Mouse (Mus musculus) stomach, postnatal 0 days (tissue): ENCODE measurements around the gene Ggn. TPM values are rescaled to one million over a fixed set of nuclear protein-coding genes. Genes with fewer than 3 reads are reported as not detected.

Experiments
- ATAC-seq: fragments of 200-750 bp; cut with Nextera tagmentation; 2 replicates; pipeline ENCODE4 v1.8.0; 2017; ENCODE audit not compliant: low FRiP score, low TSS enrichment
- DNase-seq: peaks from one replicate; pipeline ENCODE4 v3.0.0-alpha.2; 2016; ENCODE audit warnings: low spot score
- H3K27ac ChIP-seq: fragments of 300-500 bp; sonication (generic); replicated peaks from 2 replicates; pipeline ENCODE4 v1.5.1; 2014; ENCODE audit warnings: mild to moderate bottlenecking, control low read depth
- H3K27me3 ChIP-seq: fragments of 300-500 bp; sonication (generic); 2 replicates; pipeline ENCODE4 v1.6.1; 2014; ENCODE audit warnings: low read length; ENCODE audit not compliant: control insufficient read depth, insufficient read depth
- H3K36me3 ChIP-seq: fragments of 300-500 bp; sonication (generic); 2 replicates; pipeline ENCODE4 v1.6.1; 2014; ENCODE audit warnings: low read length, mixed read lengths; ENCODE audit not compliant: control insufficient read depth, insufficient read depth
- H3K4me1 ChIP-seq: fragments of 300-500 bp; sonication (generic); replicated peaks from 2 replicates; pipeline ENCODE4 v1.6.1; 2014; ENCODE audit warnings: antibody characterized with exemption; ENCODE audit not compliant: control insufficient read depth, insufficient read depth
- H3K4me2 ChIP-seq: fragments of 300-500 bp; sonication (generic); replicated peaks from 2 replicates; pipeline ENCODE4 v1.6.1; 2014; ENCODE audit warnings: low read depth, mild to moderate bottlenecking, control low read depth, moderate library complexity
- H3K4me3 ChIP-seq: fragments of 300-500 bp; sonication (generic); 2 replicates; pipeline ENCODE4 v1.5.1; 2014; ENCODE audit warnings: low read depth, low read length, control low read depth
- H3K9ac ChIP-seq: fragments of 300-500 bp; sonication (generic); 2 replicates; pipeline ENCODE4 v1.6.1; 2014; ENCODE audit warnings: mild to moderate bottlenecking, low read length, control low read depth, mixed read lengths
- H3K9me3 ChIP-seq: fragments of 300-500 bp; sonication (generic); 2 replicates; pipeline ENCODE4 v1.6.1; 2016; ENCODE audit warnings: low read length; ENCODE audit not compliant: control insufficient read depth
- CTCF ChIP-seq: IDR thresholded peaks from 2 replicates; pipeline ENCODE4 v1.5.1; 2016; ENCODE audit warnings: antibody characterized with exemption, low read depth, mild to moderate bottlenecking, moderate library complexity
- EP300 ChIP-seq: optimal IDR thresholded peaks from 2 replicates; pipeline ENCODE3; 2016; ENCODE audit warnings: antibody characterized with exemption
- WGBS: fragments of 180-500 bp; shearing (Covaris S2); extraction: QIAGEN DNeasy Blood & Tissue Kit; methylation state at CpG from one replicate; pipeline ENCODE4 v1.1.7; 2014; 5-methylcytosine and 5-hydroxymethylcytosine counted together
- polyA plus RNA-seq: library from polyadenylated mRNA; unstranded; fragments of >200 nt; fragmentation: Nextera tagmentation; extraction: Ambion mirVana; gene quantifications from 2 replicates; pipeline ENCODE4 v1.2.1, GENCODE M21; 2015

Ggn gene
- polyA plus RNA-seq, 1 experiment from 2014 or later = 0.29 TPM

- H3K4me2 ChIP-seq = peak overlapping the region; percentile 99
- no peaks in the 10 kb centered on the region for H3K9me3 ChIP-seq
- H3K4me3 ChIP-seq = peak overlapping the region; percentile 83
- H3K9ac ChIP-seq = peak overlapping the region; percentile 88
- H3K36me3 ChIP-seq = peaks cover 3% of the 10 kb centered on the region; the same call in 1 of the 2 replicates
- 10% methylated on average over 35 of the region's 37 CpGs for WGBS
- DNase-seq = peak; percentile 96
- peak; percentile 91 for ATAC-seq
- TF ChIP-seq EP300 (no peak), CTCF (peak; percentile 58)
- no peaks in the 10 kb centered on the region for H3K27me3 ChIP-seq
- H3K4me1 ChIP-seq = no peaks in the 10 kb centered on the region
- peak overlapping the region; percentile 91 for H3K27ac ChIP-seq
These were observed 14.7 kb upstream of the Ggn start for GRCm38 (mm10) chr7:29155196-29155837.

DNA sequence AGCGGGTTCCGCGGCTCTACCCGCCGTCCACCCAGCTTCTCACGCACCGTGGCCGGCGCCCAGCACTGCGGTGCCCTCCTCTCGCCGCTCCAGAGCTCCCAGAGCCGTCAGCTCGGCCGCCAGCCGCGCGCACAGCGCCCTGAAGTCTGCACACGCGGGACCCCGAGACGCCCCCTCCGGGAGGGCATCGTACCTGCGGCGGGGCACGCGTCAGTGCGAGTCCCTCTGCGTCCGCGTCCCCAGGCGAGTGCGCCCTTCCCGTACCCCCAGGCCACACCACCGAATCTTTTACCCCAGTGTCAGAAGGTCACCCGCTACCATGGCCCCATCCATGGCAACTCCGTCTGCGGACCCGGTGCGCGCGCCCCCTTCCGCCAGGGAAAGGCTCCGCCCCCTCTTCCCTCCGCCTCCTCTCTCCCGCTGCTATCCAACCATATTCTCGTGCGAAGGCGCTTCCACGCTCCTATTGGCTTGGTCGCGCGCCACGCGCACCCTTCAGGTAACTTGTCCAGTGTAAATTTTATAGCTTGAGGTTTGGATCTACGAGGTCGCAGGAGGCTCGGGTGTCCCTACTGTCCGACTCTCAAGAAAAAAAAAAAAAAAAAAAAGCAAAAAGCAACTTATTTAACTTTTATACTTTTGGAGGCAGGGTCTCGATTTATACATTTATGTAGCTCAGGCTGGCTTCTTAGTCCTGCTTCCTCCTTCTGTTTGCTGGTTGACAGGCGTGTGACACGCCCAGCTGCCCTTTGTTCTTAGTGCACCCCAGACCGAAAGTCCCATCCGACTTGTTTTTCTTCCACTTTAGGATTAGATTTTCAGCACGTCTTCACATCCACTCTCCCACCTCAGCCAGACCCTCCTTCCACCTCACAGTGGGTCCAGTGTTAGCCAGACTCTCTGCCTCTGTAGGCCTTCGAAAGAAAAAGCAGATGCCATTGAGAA lies 13.9 kb upstream of the Ggn start, which contains the start of gene Fam98c:
Gene Fam98c, minus strand, starts transcription at position 397 of the 945 bp plus-strand sequence.
- ATAC-seq (peak; percentile 81), DNase-seq (peak; percentile 89)
- Histone ChIP-seq H3K27ac (peak within 1 kb of the TSS; percentile 91), H3K4me3 (peak within 1 kb of the TSS; percentile 83), H3K27me3 (no peaks in the 10 kb centered on the region), H3K4me2 (peak within 1 kb of the TSS; percentile 99), H3K4me1 (no peaks in the 10 kb centered on the region), H3K9me3 (no peaks in the 10 kb centered on the region), H3K9ac (peak within 1 kb of the TSS; percentile 88), H3K36me3 (peaks cover 3% of the 10 kb centered on the region; the same call in 1 of the 2 replicates)
- WGBS = 2% methylated on average over 63 of the region's 68 CpGs
- TF ChIP-seq EP300 (no peak), CTCF (peak; percentile 61)

DNA sequence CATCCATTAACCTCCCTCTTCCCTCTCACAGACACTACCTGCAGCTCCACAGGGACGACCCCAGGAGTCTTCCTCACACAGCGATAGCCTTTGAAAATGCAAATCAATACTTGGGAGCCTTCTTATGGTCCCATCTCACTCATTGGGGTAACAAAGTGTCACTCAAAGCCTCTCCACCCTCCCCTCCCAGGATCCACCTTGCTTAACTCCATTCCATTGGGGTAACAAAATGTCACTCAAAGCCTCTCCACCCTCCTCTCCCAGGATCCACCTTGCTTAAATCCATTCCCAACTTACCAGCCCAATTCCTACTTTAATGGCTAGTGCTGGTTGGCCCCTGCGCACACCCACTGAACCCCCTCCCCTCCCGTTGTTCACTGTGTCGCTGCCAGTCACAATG lies 11.7 kb upstream of the Ggn start:
- Histone ChIP-seq H3K9me3 (no peaks in the 10 kb centered on the region), H3K27me3 (no peaks in the 10 kb centered on the region), H3K9ac (no peak overlapping the region), H3K4me2 (no peak overlapping the region), H3K36me3 (peaks cover 2% of the 10 kb centered on the region; the same call in 1 of the 2 replicates), H3K4me3 (no peak overlapping the region), H3K4me1 (no peaks in the 10 kb centered on the region), H3K27ac (no peak overlapping the region)
- TF ChIP-seq EP300 (no peak), CTCF (no peak)
- ATAC-seq (no peak), DNase-seq (no peak)
- 5% methylated on average over 5 of the region's 5 CpGs for WGBS

GRCm38 (mm10) chr7:29162294-29162693 lies 7.7 kb upstream of the Ggn start:
- Histone ChIP-seq H3K4me1 (no peaks in the 10 kb centered on the region), H3K4me2 (no peak overlapping the region), H3K27ac (no peak overlapping the region), H3K9me3 (no peaks in the 10 kb centered on the region), H3K9ac (no peak overlapping the region), H3K27me3 (no peaks in the 10 kb centered on the region), H3K4me3 (no peak overlapping the region), H3K36me3 (no peaks in the 10 kb centered on the region)
- TF ChIP-seq EP300 (no peak), CTCF (no peak)
- 64% methylated on average over 5 of the region's 5 CpGs for WGBS
- ATAC-seq (no peak), DNase-seq (no peak)

DNA sequence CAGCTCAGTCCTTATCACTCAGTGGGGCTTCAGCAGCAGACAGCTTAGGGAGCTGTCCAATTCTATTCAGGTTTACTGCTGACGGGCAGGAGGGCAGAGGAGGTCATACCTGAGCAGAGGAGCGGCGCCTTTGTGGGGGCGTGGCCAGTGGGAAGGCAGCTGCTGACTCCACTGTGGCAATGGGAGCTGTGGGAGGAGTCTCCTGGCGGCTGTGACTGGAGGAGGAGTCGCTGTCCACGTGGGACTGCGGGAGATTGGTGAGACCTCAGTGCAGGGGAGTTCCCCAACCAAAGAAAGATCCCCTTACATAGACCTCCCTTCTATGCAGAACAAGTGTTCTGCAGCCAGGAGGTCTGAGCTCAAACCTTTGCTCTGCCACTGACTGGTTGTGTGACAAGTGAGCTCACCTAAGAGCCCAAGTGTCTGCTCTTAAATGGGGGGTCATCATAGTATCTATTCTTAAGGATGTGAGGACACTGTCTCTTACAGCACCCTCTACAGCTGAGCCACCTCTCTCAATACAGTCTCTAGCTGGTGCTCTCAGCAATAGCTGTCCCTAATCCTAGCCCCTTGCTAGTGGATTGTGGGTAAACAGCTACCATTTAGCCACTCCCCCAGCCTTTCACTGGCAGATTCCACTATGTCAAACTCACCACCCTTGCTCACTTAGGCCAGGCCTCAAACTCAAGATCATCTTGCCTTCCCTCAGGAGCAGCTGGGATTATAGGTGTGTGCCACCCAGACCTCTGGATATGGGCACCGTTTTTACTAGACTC lies 7.1 kb upstream of the Ggn start:
- Histone ChIP-seq H3K36me3 (no peaks in the 10 kb centered on the region), H3K4me1 (no peaks in the 10 kb centered on the region), H3K4me2 (no peak overlapping the region), H3K27me3 (no peaks in the 10 kb centered on the region), H3K9me3 (no peaks in the 10 kb centered on the region), H3K9ac (no peak overlapping the region), H3K4me3 (no peak overlapping the region), H3K27ac (no peak overlapping the region)
- DNase-seq (peak; percentile 91), ATAC-seq (peak; percentile 84)
- WGBS = 12% methylated on average over 9 of the region's 9 CpGs
- TF ChIP-seq EP300 (no peak), CTCF (no peak)
